Mouse (Mus musculus) liver, embryonic 14.5 days (tissue): Measurements from ENCODE around the gene Mrvi1. TPM values are rescaled to one million over a fixed set of nuclear protein-coding genes. Genes with fewer than 3 reads are reported as not detected.

Experiments
- ATAC-seq: fragments of 200-750 bp; cut with Nextera tagmentation; 2 replicates; pipeline ENCODE4 v1.8.0; 2017; ENCODE audit warnings: moderate number of reproducible peaks, mild to moderate bottlenecking, moderate library complexity; ENCODE audit not compliant: insufficient read depth
- DNase-seq, 3 experiments: peaks; one replicate each; pipeline ENCODE4 v3.0.0-alpha.2; 2012 to 2013; ENCODE audit warnings: low read depth in 3 of 3, low spot score in 3 of 3
- H3K27ac ChIP-seq: fragments of 300-500 bp; sonication (generic); 2 replicates; pipeline ENCODE4 v1.5.1; 2014; ENCODE audit warnings: moderate library complexity, mild to moderate bottlenecking, control low read depth, inconsistent platforms
- H3K27me3 ChIP-seq: fragments of 300-500 bp; sonication (generic); 2 replicates; pipeline ENCODE4 v1.6.1; 2014; ENCODE audit warnings: mild to moderate bottlenecking, low read length, moderate library complexity; ENCODE audit not compliant: control insufficient read depth, insufficient read depth
- H3K36me3 ChIP-seq: fragments of 300-500 bp; sonication (generic); replicated peaks from 2 replicates; pipeline ENCODE4 v1.6.1; 2014; ENCODE audit warnings: low read depth; ENCODE audit not compliant: control insufficient read depth, insufficient read depth
- H3K4me1 ChIP-seq, 2 experiments: fragments of 200-500 bp in 1 of 2; fragments of 300-500 bp in 1 of 2; sonication (generic) in 1 of 2; replicated peaks; 2 replicates each; pipeline ENCODE4 v1.6.1; 2012 to 2014; ENCODE audit warnings: antibody characterized with exemption in 1 of 2, inconsistent platforms in 1 of 2, low read length in 1 of 2; ENCODE audit not compliant: control insufficient read depth in 2 of 2, insufficient read depth in 2 of 2
- H3K4me2 ChIP-seq: fragments of 300-500 bp; sonication (generic); 2 replicates; pipeline ENCODE4 v1.6.1; 2014; ENCODE audit warnings: low read depth, mild to moderate bottlenecking, control low read depth, moderate library complexity
- H3K4me3 ChIP-seq, 2 experiments: fragments of 200-500 bp in 1 of 2; fragments of 300-500 bp in 1 of 2; sonication (generic) in 1 of 2; 2 replicates each; pipeline ENCODE4 v1.5.1; 2012 to 2014; ENCODE audit warnings: low read depth in 2 of 2, low read length in 2 of 2, mild to moderate bottlenecking in 2 of 2, control low read depth in 1 of 2, inconsistent platforms in 1 of 2, moderate library complexity in 1 of 2; ENCODE audit not compliant: insufficient read depth in 1 of 2
- H3K9ac ChIP-seq: fragments of 300-500 bp; sonication (generic); replicated peaks from 2 replicates; pipeline ENCODE4 v1.6.1; 2014; ENCODE audit warnings: mild to moderate bottlenecking, control low read depth, moderate library complexity
- H3K9me3 ChIP-seq: fragments of 300-500 bp; sonication (generic); 2 replicates; pipeline ENCODE4 v1.6.1; 2016; ENCODE audit warnings: low read length, mixed read lengths; ENCODE audit not compliant: control insufficient read depth
- CTCF ChIP-seq: IDR thresholded peaks from 2 replicates; pipeline ENCODE4 v1.5.1; 2016; ENCODE audit warnings: antibody characterized with exemption, low read depth, control low read depth
- EP300 ChIP-seq: IDR thresholded peaks from 2 replicates; pipeline ENCODE4 v1.6.1; 2016; ENCODE audit warnings: antibody characterized with exemption, low read depth
- WGBS: fragments of 180-500 bp; shearing (Covaris S2); extraction: QIAGEN DNeasy Blood & Tissue Kit; methylation state at CpG from one replicate; pipeline ENCODE4 v1.1.7; 2014; ENCODE audit not compliant: insufficient replicate concordance; 5-methylcytosine and 5-hydroxymethylcytosine counted together
- polyA plus RNA-seq, 2 experiments: library from polyadenylated mRNA; depleted of rRNA in 1 of 2; stranded (reverse) in 1 of 2; unstranded in 1 of 2; fragments of >200 nt; fragmentation: Nextera tagmentation in 1 of 2; extraction: Ambion mirVana in 1 of 2; gene quantifications; 2 replicates each; pipeline versions ENCODE4 v1.2.1 to v1.2.3; 2012 to 2014

The Mrvi1 gene
- polyA plus RNA-seq, 2 experiments: 3.7 to 4.7 TPM

- TF ChIP-seq EP300 (no peak), CTCF (no peak)
- ATAC-seq (no peak), DNase-seq (no peak)
- Histone ChIP-seq H3K9ac (no peak overlapping the region), H3K4me1 (peaks cover 0 to 11% of the 10 kb centered on the region in 2 experiments; a peak in 2 of 4 replicates), H3K4me3 (no peak overlapping the region), H3K27me3 (no peaks in the 10 kb centered on the region), H3K27ac (no peak overlapping the region), H3K36me3 (no peaks in the 10 kb centered on the region), H3K4me2 (no peak overlapping the region), H3K9me3 (no peaks in the 10 kb centered on the region)
Observed at GRCm38 (mm10) chr7:110950621-110950925, 31.7 kb downstream of the Mrvi1 start.

DNA sequence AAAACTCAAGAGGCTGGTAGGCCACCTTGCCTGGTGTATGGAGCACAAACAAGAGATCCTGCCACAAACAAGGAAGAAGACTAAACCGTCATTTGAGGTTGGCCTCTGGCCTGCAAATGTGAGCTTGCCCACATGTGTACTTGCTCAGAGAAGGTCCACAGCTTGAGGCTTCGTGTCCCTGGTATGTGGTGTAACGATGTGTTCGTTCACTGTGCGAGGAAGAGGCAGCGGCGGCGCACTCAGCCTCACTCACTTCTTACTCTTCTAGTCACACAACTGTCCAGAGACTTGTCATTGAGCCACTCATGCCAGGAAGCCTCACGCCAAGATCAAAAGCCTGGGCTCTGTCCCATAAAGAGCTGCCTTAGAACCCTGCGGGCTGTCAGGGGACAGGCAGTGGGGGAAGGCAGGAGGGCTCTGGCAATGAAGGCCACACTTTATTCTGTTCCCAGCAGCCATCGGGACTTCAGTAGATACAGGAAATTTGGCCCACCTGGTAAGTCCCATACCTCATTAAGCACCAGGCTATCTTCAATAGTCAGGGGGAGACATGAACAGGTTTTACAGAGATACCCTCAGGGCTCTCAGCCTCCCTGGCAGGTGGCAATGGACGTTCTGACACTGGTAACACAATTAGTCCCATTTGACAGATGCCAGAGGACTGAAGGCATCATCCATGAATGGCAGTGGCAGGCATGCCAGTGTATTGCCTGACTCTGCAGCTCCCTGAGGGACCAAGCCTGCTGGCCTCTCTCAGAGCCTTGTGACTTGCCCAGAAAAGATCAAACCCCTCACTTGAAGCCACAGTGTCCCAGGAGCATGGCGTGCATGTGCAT lies 32.3 kb downstream of the Mrvi1 start:
- Histone ChIP-seq H3K27me3 (no peaks in the 10 kb centered on the region), H3K27ac (no peak overlapping the region), H3K36me3 (no peaks in the 10 kb centered on the region), H3K9me3 (no peaks in the 10 kb centered on the region), H3K4me1 (peaks cover 0 to 11% of the 10 kb centered on the region in 2 experiments; a peak in 2 of 4 replicates), H3K4me3 (no peak overlapping the region), H3K9ac (no peak overlapping the region), H3K4me2 (no peak overlapping the region)
- 68% methylated on average over 13 of the region's 13 CpGs for WGBS
- DNase-seq: no peak
- no peak for ATAC-seq
- TF ChIP-seq EP300 (no peak), CTCF (no peak)

GRCm38 (mm10) chr7:110948579-110948978 lies 33.7 kb downstream of the Mrvi1 start:
- Histone ChIP-seq H3K4me2 (no peak overlapping the region), H3K4me3 (no peak overlapping the region), H3K9me3 (no peaks in the 10 kb centered on the region), H3K36me3 (no peaks in the 10 kb centered on the region), H3K4me1 (peaks cover 0 to 8% of the 10 kb centered on the region in 2 experiments; a peak in 2 of 4 replicates), H3K27me3 (no peaks in the 10 kb centered on the region), H3K9ac (no peak overlapping the region), H3K27ac (no peak overlapping the region)
- no peak for ATAC-seq
- WGBS: 71% methylated on average over 3 of the region's 3 CpGs
- TF ChIP-seq CTCF: no peak
- TF ChIP-seq EP300: no peak
- DNase-seq: no peak

DNA sequence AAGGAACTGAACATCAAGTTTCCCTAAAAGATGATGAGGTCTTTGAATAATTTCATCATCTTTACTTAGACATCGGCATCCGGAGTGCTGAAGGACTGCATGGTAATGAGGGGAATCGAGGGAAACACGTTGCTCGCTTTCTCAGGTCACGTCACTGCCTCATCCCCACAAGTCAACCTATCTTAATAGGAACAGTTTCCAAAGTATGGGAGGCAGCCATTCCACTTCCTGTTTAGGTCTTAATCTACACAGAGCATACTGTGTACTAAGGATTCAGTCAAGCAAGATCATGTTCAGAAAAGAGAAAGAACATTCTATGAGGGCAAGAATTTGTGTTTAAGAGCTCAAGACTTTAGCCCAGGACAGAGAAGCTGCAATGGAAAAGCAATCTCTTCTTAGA lies 34.6 kb downstream of the Mrvi1 start:
- no peak overlapping the region for H3K27ac ChIP-seq
- H3K9ac ChIP-seq: no peak overlapping the region
- peaks cover 0 to 3% of the 10 kb centered on the region in 2 experiments; a peak in 2 of 4 replicates for H3K4me1 ChIP-seq
- H3K27me3 ChIP-seq: no peaks in the 10 kb centered on the region
- ATAC-seq (no peak), DNase-seq (no peak)
- no peaks in the 10 kb centered on the region for H3K36me3 ChIP-seq
- no peaks in the 10 kb centered on the region for H3K9me3 ChIP-seq
- H3K4me3 ChIP-seq: no peak overlapping the region
- 49% methylated on average over 6 of the region's 6 CpGs for WGBS
- TF ChIP-seq EP300 (no peak), CTCF (no peak)
- H3K4me2 ChIP-seq: no peak overlapping the region

- 66% methylated on average over 6 of the region's 6 CpGs for WGBS
- Histone ChIP-seq H3K4me3 (no peak overlapping the region), H3K4me1 (peaks cover 4 to 10% of the 10 kb centered on the region in 2 experiments), H3K27me3 (no peaks in the 10 kb centered on the region), H3K4me2 (no peak overlapping the region), H3K9me3 (no peaks in the 10 kb centered on the region), H3K36me3 (no peaks in the 10 kb centered on the region), H3K27ac (no peak overlapping the region), H3K9ac (no peak overlapping the region)
- DNase-seq (peak; percentile 30 to 59 (median 36)), ATAC-seq (no peak)
- TF ChIP-seq CTCF (peak; percentile 65), EP300 (no peak)
Observed at GRCm38 (mm10) chr7:110946731-110947130, 35.5 kb downstream of the Mrvi1 start.
